Mouse (Mus musculus) midbrain, embryonic 13.5 days (tissue): ENCODE results near the gene B3gnt7. TPM values are rescaled to one million over a fixed set of nuclear protein-coding genes. Genes with fewer than 3 reads are reported as not detected.
A peak's percentile ranks its signal among the peaks of the same experiment; 100 is the strongest.

Source experiments
- ATAC-seq: fragments of 200-750 bp; cut with Nextera tagmentation; 2 replicates; pipeline ENCODE4 v1.8.0; 2017; ENCODE audit warnings: mild to moderate bottlenecking, moderate TSS enrichment, moderate library complexity
- H3K27ac ChIP-seq: fragments of 300-500 bp; sonication (generic); 2 replicates; pipeline ENCODE4 v1.5.1; 2015; ENCODE audit warnings: inconsistent platforms, mild to moderate bottlenecking, moderate library complexity
- H3K27me3 ChIP-seq: fragments of 300-500 bp; sonication (generic); 2 replicates; pipeline ENCODE4 v1.6.1; 2015; ENCODE audit warnings: mild to moderate bottlenecking, inconsistent platforms
- H3K36me3 ChIP-seq: fragments of 300-500 bp; sonication (generic); 2 replicates; pipeline ENCODE4 v1.6.1; 2015; ENCODE audit warnings: mild to moderate bottlenecking, inconsistent platforms
- H3K4me1 ChIP-seq: fragments of 300-500 bp; sonication (generic); replicated peaks from 2 replicates; pipeline ENCODE4 v1.6.1; 2015; ENCODE audit warnings: inconsistent platforms
- H3K4me2 ChIP-seq: fragments of 300-500 bp; sonication (generic); replicated peaks from 2 replicates; pipeline ENCODE4 v1.6.1; 2015; ENCODE audit warnings: moderate library complexity, mild to moderate bottlenecking, inconsistent platforms
- H3K4me3 ChIP-seq: fragments of 300-500 bp; sonication (generic); replicated peaks from 2 replicates; pipeline ENCODE4 v1.5.1; 2015; ENCODE audit warnings: mild to moderate bottlenecking, inconsistent platforms
- H3K9ac ChIP-seq: fragments of 300-500 bp; sonication (generic); replicated peaks from 2 replicates; pipeline ENCODE4 v1.6.1; 2015; ENCODE audit warnings: mild to moderate bottlenecking, inconsistent platforms
- H3K9me3 ChIP-seq: fragments of 300-500 bp; sonication (generic); 2 replicates; pipeline ENCODE4 v1.6.1; 2016; ENCODE audit warnings: mild to moderate bottlenecking, inconsistent platforms
- WGBS: fragments of 180-500 bp; shearing (Covaris S2); methylation state at CpG from one replicate; pipeline ENCODE4 v1.1.7; 2015; 5-methylcytosine and 5-hydroxymethylcytosine counted together
- polyA plus RNA-seq: library from polyadenylated mRNA; unstranded; fragments of >200 nt; fragmentation: Nextera tagmentation; extraction: Ambion mirVana; gene quantifications from 2 replicates; pipeline ENCODE4 v1.2.1, GENCODE M21; 2015

B3gnt7 gene
- polyA plus RNA-seq, 1 experiment from 2014 or later: 2.7 TPM

GRCm38 (mm10) chr1:86284101-86284500 lies 18.5 kb upstream of the B3gnt7 start:
- Histone ChIP-seq H3K9me3 (no peaks in the 10 kb centered on the region), H3K36me3 (no peaks in the 10 kb centered on the region), H3K4me2 (no peak overlapping the region), H3K4me3 (no peak overlapping the region), H3K27me3 (no peaks in the 10 kb centered on the region), H3K9ac (no peak overlapping the region), H3K27ac (no peak overlapping the region), H3K4me1 (no peaks in the 10 kb centered on the region)
- 93% methylated on average over 5 of the region's 5 CpGs for WGBS
- ATAC-seq: no peak

- H3K9me3 ChIP-seq: no peaks in the 10 kb centered on the region
- ATAC-seq: no peak
- no peaks in the 10 kb centered on the region for H3K36me3 ChIP-seq
- no peak overlapping the region for H3K4me2 ChIP-seq
- no peaks in the 10 kb centered on the region for H3K4me1 ChIP-seq
- H3K9ac ChIP-seq: no peak overlapping the region
- H3K27me3 ChIP-seq: no peaks in the 10 kb centered on the region
- WGBS: 86% methylated on average over 6 of the region's 6 CpGs
- H3K4me3 ChIP-seq: no peak overlapping the region
- H3K27ac ChIP-seq: no peak overlapping the region
Measured at GRCm38 (mm10) chr1:86285295-86285694, 17.3 kb upstream of the B3gnt7 start.

GRCm38 (mm10) chr1:86287473-86287872 lies 15.2 kb upstream of the B3gnt7 start:
- ATAC-seq: no peak

GRCm38 (mm10) chr1:86290452-86290851 lies 12.2 kb upstream of the B3gnt7 start:
- Histone ChIP-seq H3K9ac (no peak overlapping the region), H3K4me1 (peaks cover 10% of the 10 kb centered on the region), H3K9me3 (no peaks in the 10 kb centered on the region), H3K27ac (no peak overlapping the region), H3K4me3 (no peak overlapping the region), H3K36me3 (no peaks in the 10 kb centered on the region), H3K27me3 (no peaks in the 10 kb centered on the region), H3K4me2 (no peak overlapping the region)
- 66% methylated on average over 3 of the region's 3 CpGs for WGBS
- no peak for ATAC-seq

More at GRCm38 (mm10) chr1:86287473-86287872, 15.2 kb upstream of the B3gnt7 start:
- Histone ChIP-seq H3K9me3 (no peaks in the 10 kb centered on the region), H3K36me3 (no peaks in the 10 kb centered on the region), H3K4me3 (no peak overlapping the region), H3K9ac (no peak overlapping the region), H3K27me3 (no peaks in the 10 kb centered on the region), H3K4me2 (no peak overlapping the region), H3K27ac (no peak overlapping the region), H3K4me1 (no peaks in the 10 kb centered on the region)
- WGBS: 87% methylated on average over 4 of the region's 4 CpGs

- Histone ChIP-seq H3K4me3 (no peak overlapping the region), H3K36me3 (no peaks in the 10 kb centered on the region), H3K9me3 (no peaks in the 10 kb centered on the region), H3K4me2 (no peak overlapping the region), H3K9ac (no peak overlapping the region), H3K27me3 (no peaks in the 10 kb centered on the region; the same call in 1 of the 2 replicates), H3K4me1 (peaks cover 10% of the 10 kb centered on the region), H3K27ac (no peak overlapping the region)
- no peak for ATAC-seq
- WGBS: 92% methylated on average over 3 of the region's 3 CpGs
Measured at GRCm38 (mm10) chr1:86293091-86293490, 9.5 kb upstream of the B3gnt7 start.

- Histone ChIP-seq H3K4me2 (no peak overlapping the region), H3K27me3 (no peaks in the 10 kb centered on the region; the same call in 1 of the 2 replicates), H3K36me3 (no peaks in the 10 kb centered on the region), H3K4me3 (no peak overlapping the region), H3K9me3 (no peaks in the 10 kb centered on the region), H3K27ac (no peak overlapping the region), H3K9ac (no peak overlapping the region), H3K4me1 (peaks cover 10% of the 10 kb centered on the region)
- no peak for ATAC-seq
- WGBS: 88% methylated on average over 5 of the region's 5 CpGs
Measured at GRCm38 (mm10) chr1:86293868-86294267, 8.8 kb upstream of the B3gnt7 start.

- ATAC-seq: peak; percentile 66
- 16% methylated on average over 4 of the region's 4 CpGs for WGBS
Measured at GRCm38 (mm10) chr1:86294472-86294871, 8.2 kb upstream of the B3gnt7 start.

GRCm38 (mm10) chr1:86300093-86300492 lies 2.5 kb upstream of the B3gnt7 start:
- Histone ChIP-seq H3K4me2 (no peak overlapping the region), H3K4me3 (no peak overlapping the region), H3K4me1 (peaks cover 18% of the 10 kb centered on the region), H3K36me3 (no peaks in the 10 kb centered on the region), H3K9ac (no peak overlapping the region), H3K27ac (no peak overlapping the region), H3K27me3 (peaks cover 44% of the 10 kb centered on the region), H3K9me3 (no peaks in the 10 kb centered on the region)
- 21% methylated on average over 2 of the region's 2 CpGs for WGBS
- ATAC-seq: no peak

More at GRCm38 (mm10) chr1:86294472-86294871, 8.2 kb upstream of the B3gnt7 start:
- Histone ChIP-seq H3K4me2 (no peak overlapping the region), H3K4me3 (no peak overlapping the region), H3K4me1 (peaks cover 10% of the 10 kb centered on the region), H3K36me3 (no peaks in the 10 kb centered on the region), H3K9me3 (no peaks in the 10 kb centered on the region), H3K27me3 (no peaks in the 10 kb centered on the region; the same call in 1 of the 2 replicates), H3K27ac (no peak overlapping the region), H3K9ac (no peak overlapping the region)

GRCm38 (mm10) chr1:86300731-86301130 lies 1.9 kb upstream of the B3gnt7 start:
- H3K4me1 ChIP-seq: peaks cover 17% of the 10 kb centered on the region
- no peaks in the 10 kb centered on the region for H3K36me3 ChIP-seq
- no peak overlapping the region for H3K4me3 ChIP-seq
- no peak overlapping the region for H3K4me2 ChIP-seq
- no peak overlapping the region for H3K9ac ChIP-seq
- peaks cover 51% of the 10 kb centered on the region for H3K27me3 ChIP-seq
- ATAC-seq: no peak
- no peaks in the 10 kb centered on the region for H3K9me3 ChIP-seq
- 61% methylated on average over 7 of the region's 7 CpGs for WGBS
- H3K27ac ChIP-seq: no peak overlapping the region

- Histone ChIP-seq H3K4me2 (no peak overlapping the region), H3K4me1 (peaks cover 17% of the 10 kb centered on the region), H3K27ac (no peak overlapping the region), H3K9ac (no peak overlapping the region), H3K27me3 (peaks cover 56% of the 10 kb centered on the region), H3K4me3 (no peak overlapping the region), H3K9me3 (no peaks in the 10 kb centered on the region), H3K36me3 (no peaks in the 10 kb centered on the region)
- WGBS: 57% methylated on average over 6 of the region's 6 CpGs
- ATAC-seq: no peak
Measured at GRCm38 (mm10) chr1:86301221-86302091, 1.2 kb upstream of the B3gnt7 start.

GRCm38 (mm10) chr1:86303063-86303872 lies 636 bp downstream of the B3gnt7 start:
- Histone ChIP-seq H3K9ac (peak overlapping the region; percentile 66), H3K4me2 (peak overlapping the region; percentile 99), H3K27me3 (peaks cover 58% of the 10 kb centered on the region), H3K4me3 (peak overlapping the region; percentile 56), H3K9me3 (no peaks in the 10 kb centered on the region), H3K4me1 (peaks cover 17% of the 10 kb centered on the region), H3K36me3 (no peaks in the 10 kb centered on the region), H3K27ac (no peak overlapping the region)
- WGBS: under 1% methylated on average over 58 of the region's 65 CpGs
- peak; percentile 84 for ATAC-seq

GRCm38 (mm10) chr1:86303873-86304250 lies 1.2 kb downstream of the B3gnt7 start:
- peaks cover 58% of the 10 kb centered on the region for H3K27me3 ChIP-seq
- H3K9ac ChIP-seq: peak overlapping the region; percentile 66
- no peak overlapping the region for H3K27ac ChIP-seq
- peak overlapping the region; percentile 99 for H3K4me2 ChIP-seq
- H3K9me3 ChIP-seq: no peaks in the 10 kb centered on the region
- H3K36me3 ChIP-seq: no peaks in the 10 kb centered on the region
- WGBS: 3% methylated on average over 16 of the region's 16 CpGs
- peak; percentile 7; the same call in 1 of the 2 replicates for ATAC-seq
- H3K4me1 ChIP-seq: peaks cover 17% of the 10 kb centered on the region
- H3K4me3 ChIP-seq: peak overlapping the region; percentile 56
